Mouse (Mus musculus) lung, postnatal 0 days (tissue): ENCODE measurements at regions not wholly inside any gene's neighbourhood (a gene's known extent, or its start where the extent isn't known, plus 50 kb on each side); places are given as distances from the start of the nearest gene placed in this dataset.

Experiments used
- CTCF ChIP-seq: IDR thresholded peaks from 2 replicates; pipeline ENCODE4 v1.5.1; 2016; ENCODE audit warnings: antibody characterized with exemption, mild to moderate bottlenecking
- EP300 ChIP-seq: IDR thresholded peaks from 2 replicates; pipeline ENCODE4 v1.6.1; 2016; ENCODE audit warnings: antibody characterized with exemption, mild to moderate bottlenecking, control low read depth

- TF ChIP-seq EP300 = no peak
- no peak for TF ChIP-seq CTCF
These were observed 85.2 kb upstream of the Prkd1 start for GRCm38 (mm10) chr12:50734135-50734534.
